Comparison of ENCODE assay signal across 16 mouse cellular contexts in genomic region chr4:100219026-100219425, GRCm38 (mm10).
DNase-seq lines count a peak whose midpoint lies in the region; ATAC-seq and TF ChIP-seq lines count a peak whose summit lies in the region.
"Had no signal": no experiment of that assay in that cellular context is flagged by ENCODE, and none has a peak within 500 bp of the region (broad histone marks: within the 10 kb centered on the region; RNA-seq: fewer than 3 reads in every experiment).

No protein-coding gene starts in this region.

- no peak for ATAC-seq in heart, embryonic 13.5 days (ENCODE audit: extremely low read depth, insufficient number of reproducible peaks, low FRiP score, low TSS enrichment)
- ATAC-seq in midbrain, postnatal 0 days (ENCODE audit: low FRiP score) = no peak; the same call in 1 of the 2 replicates
- no peak for ATAC-seq in midbrain, embryonic 16.5 days
- ATAC-seq in hematopoietic stem cell, adult 5-6 weeks (replicated peaks in 1 of 2; ENCODE audit: insufficient read depth in 1 of 2, low FRiP score in 2 of 2, low TSS enrichment in 1 of 2, low read depth in 1 of 2, poor library complexity in 2 of 2, severe bottlenecking in 2 of 2) = peak; percentile 44 to 57; a peak in 3 of 4 replicates

- 35% methylated on average over 4 of the region's 4 CpGs for WGBS in heart, embryonic 13.5 days
- WGBS in midbrain, postnatal 0 days = 75% methylated on average over 4 of the region's 4 CpGs
- 72% methylated on average over 4 of the region's 4 CpGs for WGBS in midbrain, embryonic 16.5 days

- H3K4me1 ChIP-seq in heart, embryonic 13.5 days = peaks cover 77% of the 10 kb centered on the region
- no peaks in the 10 kb centered on the region for H3K4me1 ChIP-seq in midbrain, postnatal 0 days (ENCODE audit: insufficient read depth, low read length)
- no peaks in the 10 kb centered on the region for H3K4me1 ChIP-seq in midbrain, embryonic 16.5 days (ENCODE audit: control insufficient read depth, insufficient read depth, low read length)

- H3K4me2 ChIP-seq in heart, embryonic 13.5 days = no peak overlapping the region
- no peak overlapping the region for H3K4me2 ChIP-seq in midbrain, postnatal 0 days (ENCODE audit: low read depth, low read length, poor library complexity, severe bottlenecking)
- no peak overlapping the region for H3K4me2 ChIP-seq in midbrain, embryonic 16.5 days (ENCODE audit: low read length)

- no peak for DNase-seq in heart, postnatal 36 days
- DNase-seq in midbrain, postnatal 0 days (ENCODE audit: low spot score) = peak; percentile 86
- peak; percentile 93 for DNase-seq in retina, postnatal 1 day
- DNase-seq in adrenal gland, postnatal 36 days = no peak
- DNase-seq in right cerebral cortex, adult 2 months (ENCODE audit: low spot score in 2 of 2) = no peak
- DNase-seq: midbrain, embryonic 14.5 days; thymus, adult 2 months had no signal

- H3K9ac ChIP-seq in heart, embryonic 13.5 days = peak overlapping the region; percentile 7; the same call in 1 of the 2 replicates
- H3K9ac ChIP-seq in midbrain, postnatal 0 days (replicated peaks; ENCODE audit: low read length, poor library complexity, severe bottlenecking) = no peak overlapping the region
- no peak overlapping the region for H3K9ac ChIP-seq in midbrain, embryonic 16.5 days (ENCODE audit: low read depth, low read length)
- H3K9ac ChIP-seq: liver, embryonic 14.5 days had no signal

- H3K27me3 ChIP-seq in heart, embryonic 13.5 days (replicated peaks) = no peaks in the 10 kb centered on the region
- no peaks in the 10 kb centered on the region for H3K27me3 ChIP-seq in midbrain, postnatal 0 days (ENCODE audit: insufficient read depth, low read length)
- no peaks in the 10 kb centered on the region for H3K27me3 ChIP-seq in midbrain, embryonic 16.5 days (ENCODE audit: control insufficient read depth, insufficient read depth, low read depth, low read length)

- H3K27ac ChIP-seq in heart, embryonic 13.5 days (replicated peaks) = peak overlapping the region; percentile 15
- no peak overlapping the region for H3K27ac ChIP-seq in midbrain, postnatal 0 days (ENCODE audit: low read depth, low read length)
- H3K27ac ChIP-seq in midbrain, embryonic 16.5 days (ENCODE audit: low read length) = no peak overlapping the region
- H3K27ac ChIP-seq: heart, embryonic 10.5 days; kidney, postnatal 0 days; left cerebral cortex, adult 2 months; liver, embryonic 14.5 days had no signal

- no peaks in the 10 kb centered on the region for H3K36me3 ChIP-seq in heart, embryonic 13.5 days
- H3K36me3 ChIP-seq in midbrain, postnatal 0 days (ENCODE audit: insufficient read depth, low read length) = no peaks in the 10 kb centered on the region
- no peaks in the 10 kb centered on the region for H3K36me3 ChIP-seq in midbrain, embryonic 16.5 days (ENCODE audit: control insufficient read depth, insufficient read depth, low read length)
- H3K36me3 ChIP-seq: G1E; heart, embryonic 10.5 days had no signal

- intact Hi-C loops in heart, postnatal 36 days (cut with DNase I) = loop anchor here (10.0 kb wide), 1 partner anchor 316 kb away; no protein-coding TSS in a partner anchor

- TF ChIP-seq CTCF in midbrain, postnatal 0 days (IDR thresholded peaks at IDR 0.05) = no peak

- H3K4me3 ChIP-seq in heart, embryonic 13.5 days = no peak overlapping the region
- no peak overlapping the region for H3K4me3 ChIP-seq in midbrain, postnatal 0 days (ENCODE audit: low read depth, low read length)
- H3K4me3 ChIP-seq in midbrain, embryonic 16.5 days (ENCODE audit: low read depth, low read length) = no peak overlapping the region
- H3K4me3 ChIP-seq: erythroblast, embryonic 14.5 days; heart, embryonic 10.5 days; left cerebral cortex, adult 2 months had no signal

- no peaks in the 10 kb centered on the region for H3K9me3 ChIP-seq in heart, embryonic 13.5 days
- no peaks in the 10 kb centered on the region for H3K9me3 ChIP-seq in midbrain, postnatal 0 days (ENCODE audit: low read length)
- no peaks in the 10 kb centered on the region for H3K9me3 ChIP-seq in midbrain, embryonic 16.5 days (replicated peaks; ENCODE audit: control insufficient read depth, low read length, poor library complexity, severe bottlenecking)
- H3K9me3 ChIP-seq: G1E; heart, embryonic 10.5 days had no signal

Comparison
In these comparisons a context has a peak if more than half of its experiments do, and no peak if none do; other contexts are left out.
1. ATAC-seq: peak in hematopoietic stem cell, adult 5-6 weeks (2 of 2); none in heart, embryonic 13.5 days (single experiment), midbrain, postnatal 0 days (single experiment) and midbrain, embryonic 16.5 days (single experiment).
2. DNase-seq: peak in midbrain, postnatal 0 days (single experiment) and retina, postnatal 1 day (single experiment); none in heart, postnatal 36 days (0 of 2), adrenal gland, postnatal 36 days (0 of 2) and right cerebral cortex, adult 2 months (0 of 2).